Mouse (Mus musculus) kidney, postnatal 25 days (tissue): ENCODE data around the gene Miga1.

Experiments used
- DNase-seq, 2 experiments: peaks; one replicate each; pipeline ENCODE4 v3.0.0; 2021; ENCODE audit warnings: mixed read lengths in 2 of 2

The Miga1 gene

GRCm38 (mm10) chr3:152339862-152340557 is at the start of gene Miga1:
Gene Miga1, minus strand, starts transcription at chr3:152340407.
- peak; percentile 75 to 87 for DNase-seq

- DNase-seq = no peak
Observed at GRCm38 (mm10) chr3:152384106-152384505, 43.9 kb upstream of the Miga1 start.

- no peak for DNase-seq
Observed at GRCm38 (mm10) chr3:152376063-152376462, 35.9 kb upstream of the Miga1 start.

GRCm38 (mm10) chr3:152364181-152364580 is 24.0 kb upstream of the Miga1 start:
- no peak for DNase-seq

- no peak for DNase-seq
Observed at GRCm38 (mm10) chr3:152359151-152359550, 18.9 kb upstream of the Miga1 start.

- DNase-seq = peak; percentile 24 to 57
Observed at GRCm38 (mm10) chr3:152356751-152357150, 16.5 kb upstream of the Miga1 start.

GRCm38 (mm10) chr3:152355361-152355760 is 15.2 kb upstream of the Miga1 start:
- peak in 1 of 2 experiments; percentile 12 for DNase-seq

GRCm38 (mm10) chr3:152353434-152354177 is 13.4 kb upstream of the Miga1 start:
- no peak for DNase-seq

- DNase-seq = peak; percentile 28 to 61
Observed at GRCm38 (mm10) chr3:152352289-152352688, 12.1 kb upstream of the Miga1 start.

- no peak for DNase-seq
Observed at GRCm38 (mm10) chr3:152350966-152351365, 10.8 kb upstream of the Miga1 start.

- no peak for DNase-seq
Observed at GRCm38 (mm10) chr3:152350431-152350830, 10.2 kb upstream of the Miga1 start.

GRCm38 (mm10) chr3:152348011-152348830 is 8.0 kb upstream of the Miga1 start:
- DNase-seq = peak in 1 of 2 experiments; percentile 38

GRCm38 (mm10) chr3:152347227-152347626 is 7.0 kb upstream of the Miga1 start:
- DNase-seq = peak in 1 of 2 experiments; percentile 15

- DNase-seq = peak; percentile 53 to 60
Observed at GRCm38 (mm10) chr3:152346633-152347141, 6.5 kb upstream of the Miga1 start.

- peak; percentile 94 to 95 for DNase-seq
Observed at GRCm38 (mm10) chr3:152345732-152346632, 5.8 kb upstream of the Miga1 start, which contains the start of gene Usp33. Gene Usp33, plus strand, starts transcription at chr3:152346478.

- DNase-seq = no peak
Observed at GRCm38 (mm10) chr3:152342961-152343517, 2.8 kb upstream of the Miga1 start.

- DNase-seq = no peak
Observed at GRCm38 (mm10) chr3:152336085-152336484, 4.1 kb downstream of the Miga1 start.

GRCm38 (mm10) chr3:152333641-152334040 is 6.6 kb downstream of the Miga1 start:
- DNase-seq = no peak

GRCm38 (mm10) chr3:152332545-152333300 is 7.5 kb downstream of the Miga1 start:
- no peak for DNase-seq

GRCm38 (mm10) chr3:152332104-152332503 is 8.1 kb downstream of the Miga1 start:
- no peak for DNase-seq
